Mouse (Mus musculus): Measurements from ENCODE around the gene Anks3.

Gene Anks3

GRCm38 (mm10) chr16:4968426-4968825 is 4.4 kb upstream of the Anks3 start:
- no peak for DNase-seq (ENCODE audit: low spot score in 2 of 2)

GRCm38 (mm10) chr16:4965392-4966129 is 1.6 kb upstream of the Anks3 start:
- no peak for DNase-seq (ENCODE audit: low spot score in 2 of 2)

- DNase-seq (ENCODE audit: low spot score in 2 of 2), result no peak
These were observed 856 bp upstream of the Anks3 start for GRCm38 (mm10) chr16:4964731-4965391.

- DNase-seq (ENCODE audit: low spot score in 2 of 2), result no peak
These were observed 659 bp downstream of the Anks3 start for GRCm38 (mm10) chr16:4963346-4963745.

- DNase-seq (ENCODE audit: low spot score in 2 of 2), result no peak
These were observed 3.7 kb downstream of the Anks3 start for GRCm38 (mm10) chr16:4960260-4960659.

- no peak for DNase-seq (ENCODE audit: low spot score in 2 of 2)
These were observed 6.6 kb downstream of the Anks3 start for GRCm38 (mm10) chr16:4957446-4957845.

DNA sequence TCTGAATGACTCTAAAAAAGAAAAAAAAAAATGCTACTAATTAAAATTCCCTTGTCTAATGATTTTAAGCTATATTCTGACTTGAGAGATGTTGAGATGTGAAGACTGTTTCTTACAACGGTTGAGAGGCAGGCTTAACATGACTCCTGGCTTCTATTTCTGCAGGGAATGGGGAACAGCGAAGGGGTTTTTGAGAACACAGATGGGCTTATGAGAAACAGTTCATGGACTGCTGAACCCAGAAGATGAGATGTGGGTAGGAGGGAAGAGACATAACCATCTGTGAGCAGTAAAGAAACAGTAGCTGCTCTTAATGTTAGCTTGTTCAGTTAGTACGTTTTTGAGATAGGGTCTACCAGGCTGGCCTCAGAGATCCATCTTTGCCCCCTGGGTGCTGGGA is 7.4 kb downstream of the Anks3 start:
- no peak for DNase-seq (ENCODE audit: low spot score in 2 of 2)

DNA sequence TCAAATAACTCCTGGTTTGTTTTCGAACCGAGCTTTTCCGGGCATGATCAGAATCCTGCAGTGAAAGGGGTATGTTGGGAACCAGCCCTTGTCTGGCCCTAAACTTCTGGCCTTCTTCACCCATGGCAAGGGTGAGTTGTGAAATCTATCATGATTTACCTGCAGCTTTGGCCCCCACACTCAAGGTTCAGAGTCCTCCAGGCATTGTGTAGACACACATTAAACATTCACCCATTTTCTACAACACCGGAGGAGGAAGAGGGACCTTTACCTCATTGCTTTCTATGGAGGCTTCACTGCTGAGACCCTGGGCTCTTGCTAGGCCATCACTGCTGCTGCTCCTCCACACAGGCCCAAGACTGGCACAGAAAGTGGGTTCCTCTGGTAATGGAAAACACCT is 16.6 kb downstream of the Anks3 start:
- DNase-seq (ENCODE audit: low spot score in 2 of 2), result no peak

- no peak for DNase-seq (ENCODE audit: low spot score in 2 of 2)
These were observed 17.9 kb downstream of the Anks3 start for GRCm38 (mm10) chr16:4946155-4946554.

GRCm38 (mm10) chr16:4945415-4945814 is 18.6 kb downstream of the Anks3 start:
- no peak for DNase-seq (ENCODE audit: low spot score in 2 of 2)

GRCm38 (mm10) chr16:4943431-4943830 is 20.6 kb downstream of the Anks3 start:
- no peak for DNase-seq (ENCODE audit: low spot score in 2 of 2)

DNA sequence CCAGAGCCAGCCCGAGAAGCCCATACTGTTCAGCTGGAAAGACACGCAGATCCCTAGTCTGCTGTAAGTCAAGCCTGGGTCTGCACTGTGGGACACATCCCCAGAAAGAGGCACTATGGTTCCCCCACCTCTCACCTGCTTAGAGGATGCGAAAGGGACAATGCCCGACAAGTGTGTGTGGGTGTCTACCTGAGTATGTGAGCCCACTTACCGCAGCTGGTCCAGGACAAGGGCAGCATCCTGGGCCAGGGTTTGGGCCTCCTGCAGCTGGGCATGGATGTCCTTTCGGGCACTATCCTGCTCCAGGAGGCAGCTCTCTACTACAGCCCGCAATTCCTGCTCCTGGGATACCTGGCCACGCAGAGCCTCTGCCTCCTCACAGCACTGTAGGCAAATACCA is 21.1 kb downstream of the Anks3 start:
- no peak for DNase-seq (ENCODE audit: low spot score in 2 of 2)

GRCm38 (mm10) chr16:4941016-4941415 is 23.0 kb downstream of the Anks3 start:
- no peak for DNase-seq (ENCODE audit: low spot score in 2 of 2)

- DNase-seq (ENCODE audit: low spot score in 2 of 2), result no peak
These were observed 23.6 kb downstream of the Anks3 start for GRCm38 (mm10) chr16:4940311-4940850.

- DNase-seq (ENCODE audit: low spot score in 2 of 2), result no peak
These were observed 24.6 kb downstream of the Anks3 start for GRCm38 (mm10) chr16:4939412-4939811.

GRCm38 (mm10) chr16:4938989-4939388 is 25.0 kb downstream of the Anks3 start:
- DNase-seq (ENCODE audit: low spot score in 2 of 2), result peak; percentile 93 to 95

DNA sequence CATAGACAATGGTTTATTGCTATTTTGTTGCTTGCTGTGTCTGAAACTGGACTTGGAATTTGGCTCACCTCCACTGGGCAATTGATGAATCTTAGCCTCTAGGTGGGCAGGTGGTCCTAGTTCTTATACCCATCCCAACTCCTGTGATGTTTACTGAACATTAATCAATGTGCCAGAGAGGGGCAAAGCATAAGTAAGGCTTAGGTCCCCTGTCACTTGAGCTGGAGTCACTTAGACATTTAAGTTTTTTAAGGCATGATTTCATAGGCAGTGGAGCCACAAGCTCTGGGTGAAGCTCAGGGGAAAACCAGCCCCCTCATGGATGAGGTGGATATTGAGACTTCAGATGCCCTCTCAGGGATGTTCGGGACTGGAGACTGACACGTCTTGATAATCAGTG is 25.5 kb downstream of the Anks3 start, which contains the start of gene Nudt16l1:
Nudt16l1 (plus strand) TSS at position 301 of the 400 bp plus-strand sequence.
- DNase-seq (ENCODE audit: low spot score in 2 of 2), result no peak

DNA sequence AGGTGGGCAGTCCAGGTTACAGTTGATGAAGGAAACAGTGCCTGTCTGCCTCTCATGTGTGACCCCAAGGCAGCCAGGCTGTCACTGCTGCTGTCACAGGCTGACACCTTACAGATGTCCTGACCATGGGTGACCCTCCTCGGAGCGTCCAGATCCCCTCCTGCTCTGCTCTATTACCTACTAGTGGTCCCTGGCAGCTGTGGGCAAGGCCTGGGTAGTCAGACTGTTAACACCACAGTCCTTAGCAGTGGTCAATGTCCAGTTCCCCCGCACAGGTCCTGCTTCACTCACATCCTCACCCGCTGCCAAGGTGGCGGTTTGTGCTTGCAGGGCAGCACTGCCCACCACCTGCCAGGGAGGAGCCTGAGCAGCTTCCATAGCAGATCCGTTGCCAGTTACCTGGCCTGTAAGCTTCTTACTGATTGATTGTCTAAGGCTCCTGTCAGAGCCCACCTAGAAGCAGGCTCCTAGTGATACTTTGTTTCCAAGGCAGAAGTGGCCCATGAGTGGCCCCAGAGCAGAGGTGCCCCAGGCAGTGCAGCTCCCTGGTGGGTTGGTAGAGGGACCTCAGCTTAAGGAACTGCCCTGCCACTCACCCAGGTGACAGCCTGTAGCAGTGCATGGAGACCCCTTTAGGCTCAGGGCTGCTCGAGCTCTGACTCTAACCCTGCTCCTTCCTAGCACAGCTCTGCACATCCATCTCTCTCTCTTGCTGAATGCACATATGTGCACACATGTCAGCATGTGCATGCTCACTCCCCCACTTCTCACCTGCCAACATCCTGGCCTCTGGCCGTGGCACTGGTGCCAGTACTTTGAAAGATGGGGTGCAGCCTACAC is 26.4 kb downstream of the Anks3 start:
- no peak for DNase-seq (ENCODE audit: low spot score in 2 of 2)

- DNase-seq (ENCODE audit: low spot score in 2 of 2), result no peak
These were observed 27.9 kb downstream of the Anks3 start for GRCm38 (mm10) chr16:4935931-4936703.

GRCm38 (mm10) chr16:4935430-4935829 is 28.6 kb downstream of the Anks3 start:
- DNase-seq (ENCODE audit: low spot score in 2 of 2), result no peak

GRCm38 (mm10) chr16:4932429-4932828 is 31.6 kb downstream of the Anks3 start:
- DNase-seq (ENCODE audit: low spot score in 2 of 2), result no peak

All from right cerebral cortex, postnatal 36 days (tissue).